Mouse (Mus musculus): ENCODE measurements around the gene Jarid2. TPM values are rescaled to one million over a fixed set of nuclear protein-coding genes. Genes with fewer than 3 reads are reported as not detected.

Gene Jarid2
- polyA plus RNA-seq, 1 experiment from 2014 or later, result 34.5 TPM

GRCm38 (mm10) chr13:44819400-44819799 is 90.1 kb downstream of the Jarid2 start:
- Histone ChIP-seq H3K4me2 (ENCODE audit: low read depth, severe bottlenecking) (no peak overlapping the region), H3K27me3 (ENCODE audit: control insufficient read depth, insufficient read depth, low read length) (no peaks in the 10 kb centered on the region), H3K36me3 (ENCODE audit: control insufficient read depth, insufficient read depth, low read length) (no peaks in the 10 kb centered on the region), H3K9ac (ENCODE audit: low read length) (no peak overlapping the region), H3K4me1 (ENCODE audit: control insufficient read depth, insufficient read depth, low read length) (peaks cover 6% of the 10 kb centered on the region), H3K4me3 (ENCODE audit: low read depth, low read length) (no peak overlapping the region), H3K9me3 (ENCODE audit: control insufficient read depth, low read length) (no peaks in the 10 kb centered on the region), H3K27ac (replicated peaks; ENCODE audit: low read depth, low read length) (no peak overlapping the region)
- DNase-seq (ENCODE audit: low spot score), result no peak
- no peak for ATAC-seq (ENCODE audit: insufficient number of reproducible peaks, low FRiP score, low TSS enrichment, low read depth)
- WGBS, result 35% methylated on average over 4 of the region's 4 CpGs

- DNase-seq (ENCODE audit: low spot score) (no peak), ATAC-seq (ENCODE audit: insufficient number of reproducible peaks, low FRiP score, low TSS enrichment, low read depth) (no peak)
- peaks cover 3% of the 10 kb centered on the region for H3K4me1 ChIP-seq (ENCODE audit: control insufficient read depth, insufficient read depth, low read length)
- no peaks in the 10 kb centered on the region; the same call in 1 of the 2 replicates for H3K36me3 ChIP-seq (ENCODE audit: control insufficient read depth, insufficient read depth, low read length)
- H3K27ac ChIP-seq (replicated peaks; ENCODE audit: low read depth, low read length), result no peak overlapping the region
- H3K4me3 ChIP-seq (ENCODE audit: low read depth, low read length), result no peak overlapping the region
- H3K4me2 ChIP-seq (ENCODE audit: low read depth, severe bottlenecking), result no peak overlapping the region
- no peaks in the 10 kb centered on the region for H3K27me3 ChIP-seq (ENCODE audit: control insufficient read depth, insufficient read depth, low read length)
- H3K9me3 ChIP-seq (ENCODE audit: control insufficient read depth, low read length), result no peaks in the 10 kb centered on the region
- H3K9ac ChIP-seq (ENCODE audit: low read length), result no peak overlapping the region
Observed at GRCm38 (mm10) chr13:44822578-44822977, 93.3 kb downstream of the Jarid2 start.

- Histone ChIP-seq H3K4me2 (ENCODE audit: low read depth, severe bottlenecking) (no peak overlapping the region), H3K27me3 (ENCODE audit: control insufficient read depth, insufficient read depth, low read length) (no peaks in the 10 kb centered on the region), H3K4me1 (ENCODE audit: control insufficient read depth, insufficient read depth, low read length) (no peaks in the 10 kb centered on the region), H3K36me3 (ENCODE audit: control insufficient read depth, insufficient read depth, low read length) (no peaks in the 10 kb centered on the region; the same call in 1 of the 2 replicates), H3K9me3 (ENCODE audit: control insufficient read depth, low read length) (no peaks in the 10 kb centered on the region), H3K9ac (ENCODE audit: low read length) (no peak overlapping the region), H3K4me3 (ENCODE audit: low read depth, low read length) (no peak overlapping the region), H3K27ac (replicated peaks; ENCODE audit: low read depth, low read length) (no peak overlapping the region)
- 73% methylated on average over 5 of the region's 5 CpGs for WGBS
- ATAC-seq (ENCODE audit: insufficient number of reproducible peaks, low FRiP score, low TSS enrichment, low read depth) (no peak), DNase-seq (ENCODE audit: low spot score) (no peak)
Observed at GRCm38 (mm10) chr13:44828903-44829302, 99.6 kb downstream of the Jarid2 start.

GRCm38 (mm10) chr13:44832104-44832503 is 102.8 kb downstream of the Jarid2 start:
- WGBS, result 89% methylated on average over 2 of the region's 2 CpGs
- no peak overlapping the region for H3K27ac ChIP-seq (replicated peaks; ENCODE audit: low read depth, low read length)

GRCm38 (mm10) chr13:44832866-44833265 is 103.6 kb downstream of the Jarid2 start:
- no peak overlapping the region for H3K4me2 ChIP-seq (ENCODE audit: low read depth, severe bottlenecking)
- no peaks in the 10 kb centered on the region for H3K4me1 ChIP-seq (ENCODE audit: control insufficient read depth, insufficient read depth, low read length)
- no peak overlapping the region for H3K9ac ChIP-seq (ENCODE audit: low read length)
- H3K9me3 ChIP-seq (ENCODE audit: control insufficient read depth, low read length), result no peaks in the 10 kb centered on the region
- no peaks in the 10 kb centered on the region for H3K27me3 ChIP-seq (ENCODE audit: control insufficient read depth, insufficient read depth, low read length)
- ATAC-seq (ENCODE audit: insufficient number of reproducible peaks, low FRiP score, low TSS enrichment, low read depth), result no peak
- DNase-seq (ENCODE audit: low spot score), result no peak
- H3K36me3 ChIP-seq (ENCODE audit: control insufficient read depth, insufficient read depth, low read length), result no peaks in the 10 kb centered on the region
- no peak overlapping the region for H3K27ac ChIP-seq (replicated peaks; ENCODE audit: low read depth, low read length)
- 92% methylated on average over 4 of the region's 4 CpGs for WGBS
- no peak overlapping the region for H3K4me3 ChIP-seq (ENCODE audit: low read depth, low read length)

More at GRCm38 (mm10) chr13:44832104-44832503, 102.8 kb downstream of the Jarid2 start:
- DNase-seq (ENCODE audit: low spot score) (no peak), ATAC-seq (ENCODE audit: insufficient number of reproducible peaks, low FRiP score, low TSS enrichment, low read depth) (no peak)
- Histone ChIP-seq H3K4me2 (ENCODE audit: low read depth, severe bottlenecking) (no peak overlapping the region), H3K9ac (ENCODE audit: low read length) (no peak overlapping the region), H3K36me3 (ENCODE audit: control insufficient read depth, insufficient read depth, low read length) (no peaks in the 10 kb centered on the region), H3K27me3 (ENCODE audit: control insufficient read depth, insufficient read depth, low read length) (no peaks in the 10 kb centered on the region), H3K9me3 (ENCODE audit: control insufficient read depth, low read length) (no peaks in the 10 kb centered on the region), H3K4me1 (ENCODE audit: control insufficient read depth, insufficient read depth, low read length) (no peaks in the 10 kb centered on the region), H3K4me3 (ENCODE audit: low read depth, low read length) (no peak overlapping the region)

- no peak overlapping the region for H3K4me2 ChIP-seq (ENCODE audit: low read depth, severe bottlenecking)
- no peak overlapping the region for H3K27ac ChIP-seq (replicated peaks; ENCODE audit: low read depth, low read length)
- no peaks in the 10 kb centered on the region for H3K4me1 ChIP-seq (ENCODE audit: control insufficient read depth, insufficient read depth, low read length)
- H3K36me3 ChIP-seq (ENCODE audit: control insufficient read depth, insufficient read depth, low read length), result no peaks in the 10 kb centered on the region
- peak; percentile 31 for DNase-seq (ENCODE audit: low spot score)
- no peak for ATAC-seq (ENCODE audit: insufficient number of reproducible peaks, low FRiP score, low TSS enrichment, low read depth)
- H3K9ac ChIP-seq (ENCODE audit: low read length), result no peak overlapping the region
- 67% methylated on average over 3 of the region's 3 CpGs for WGBS
- no peaks in the 10 kb centered on the region for H3K27me3 ChIP-seq (ENCODE audit: control insufficient read depth, insufficient read depth, low read length)
- no peak overlapping the region for H3K4me3 ChIP-seq (ENCODE audit: low read depth, low read length)
- no peaks in the 10 kb centered on the region for H3K9me3 ChIP-seq (ENCODE audit: control insufficient read depth, low read length)
Observed at GRCm38 (mm10) chr13:44833353-44833752, 104.1 kb downstream of the Jarid2 start.

- H3K27me3 ChIP-seq (ENCODE audit: control insufficient read depth, insufficient read depth, low read length), result no peaks in the 10 kb centered on the region
- ATAC-seq (ENCODE audit: insufficient number of reproducible peaks, low FRiP score, low TSS enrichment, low read depth) (no peak), DNase-seq (ENCODE audit: low spot score) (no peak)
- H3K9me3 ChIP-seq (ENCODE audit: control insufficient read depth, low read length), result no peaks in the 10 kb centered on the region
- peaks cover 11% of the 10 kb centered on the region; the same call in 1 of the 2 replicates for H3K4me1 ChIP-seq (ENCODE audit: control insufficient read depth, insufficient read depth, low read length)
- 87% methylated on average over 6 of the region's 6 CpGs for WGBS
- H3K9ac ChIP-seq (ENCODE audit: low read length), result no peak overlapping the region
- no peak overlapping the region for H3K27ac ChIP-seq (replicated peaks; ENCODE audit: low read depth, low read length)
- no peaks in the 10 kb centered on the region for H3K36me3 ChIP-seq (ENCODE audit: control insufficient read depth, insufficient read depth, low read length)
- no peak overlapping the region for H3K4me2 ChIP-seq (ENCODE audit: low read depth, severe bottlenecking)
- no peak overlapping the region for H3K4me3 ChIP-seq (ENCODE audit: low read depth, low read length)
Observed at GRCm38 (mm10) chr13:44837445-44837844, 108.2 kb downstream of the Jarid2 start.

GRCm38 (mm10) chr13:44839866-44840835 is 110.9 kb downstream of the Jarid2 start:
- H3K36me3 ChIP-seq (ENCODE audit: control insufficient read depth, insufficient read depth, low read length), result no peaks in the 10 kb centered on the region
- no peak overlapping the region; the same call in 1 of the 2 replicates for H3K4me3 ChIP-seq (ENCODE audit: low read depth, low read length)
- no peaks in the 10 kb centered on the region for H3K9me3 ChIP-seq (ENCODE audit: control insufficient read depth, low read length)
- no peak overlapping the region for H3K9ac ChIP-seq (ENCODE audit: low read length)
- peak overlapping the region; percentile 15; the same call in 1 of the 2 replicates for H3K27ac ChIP-seq (replicated peaks; ENCODE audit: low read depth, low read length)
- ATAC-seq (ENCODE audit: insufficient number of reproducible peaks, low FRiP score, low TSS enrichment, low read depth) (peak; percentile 75; the same call in 1 of the 2 replicates), DNase-seq (ENCODE audit: low spot score) (peak; percentile 81)
- no peaks in the 10 kb centered on the region for H3K27me3 ChIP-seq (ENCODE audit: control insufficient read depth, insufficient read depth, low read length)
- H3K4me2 ChIP-seq (ENCODE audit: low read depth, severe bottlenecking), result peak overlapping the region; percentile 44
- WGBS, result 7% methylated on average over 20 of the region's 20 CpGs
- peaks cover 24% of the 10 kb centered on the region for H3K4me1 ChIP-seq (ENCODE audit: control insufficient read depth, insufficient read depth, low read length)

Data from limb, embryonic 11.5 days (tissue).